Mouse (Mus musculus) spleen, postnatal 4 days (tissue): ENCODE data around the gene Tmem255b.

Source experiments
- DNase-seq, 2 experiments: peaks; one replicate each; pipeline ENCODE4 v3.0.0; 2022; ENCODE audit warnings: low spot score in 2 of 2

The Tmem255b gene

GRCm38 (mm10) chr8:13491491-13492010 lies 56.6 kb downstream of the Tmem255b start:
- DNase-seq, result no peak

GRCm38 (mm10) chr8:13492198-13492995 lies 57.4 kb downstream of the Tmem255b start:
- DNase-seq, result no peak

GRCm38 (mm10) chr8:13493011-13493410 lies 58.0 kb downstream of the Tmem255b start:
- DNase-seq, result no peak

- DNase-seq, result peak in 1 of 2 experiments; percentile 66
These were observed 59.1 kb downstream of the Tmem255b start, which contains the start of gene Gas6 for GRCm38 (mm10) chr8:13493858-13494631. TSS of gene Gas6 (minus strand) at chr8:13494490.

GRCm38 (mm10) chr8:13501221-13501620 lies 66.2 kb downstream of the Tmem255b start:
- no peak for DNase-seq

- DNase-seq, result no peak
These were observed 69.1 kb downstream of the Tmem255b start for GRCm38 (mm10) chr8:13503936-13504606.

GRCm38 (mm10) chr8:13504894-13505674 lies 70.1 kb downstream of the Tmem255b start:
- DNase-seq, result no peak

- peak in 1 of 2 experiments; percentile 38 for DNase-seq
These were observed 71.9 kb downstream of the Tmem255b start for GRCm38 (mm10) chr8:13506849-13507248.

GRCm38 (mm10) chr8:13507284-13507937 lies 72.4 kb downstream of the Tmem255b start:
- no peak for DNase-seq

- no peak for DNase-seq
These were observed 77.0 kb downstream of the Tmem255b start for GRCm38 (mm10) chr8:13512016-13512415.

GRCm38 (mm10) chr8:13512677-13513076 lies 77.7 kb downstream of the Tmem255b start:
- no peak for DNase-seq

GRCm38 (mm10) chr8:13513556-13514370 lies 78.8 kb downstream of the Tmem255b start:
- DNase-seq, result no peak

- DNase-seq, result no peak
These were observed 81.0 kb downstream of the Tmem255b start for GRCm38 (mm10) chr8:13516011-13516442.

GRCm38 (mm10) chr8:13516728-13517127 lies 81.7 kb downstream of the Tmem255b start:
- no peak for DNase-seq

GRCm38 (mm10) chr8:13517284-13517781 lies 82.3 kb downstream of the Tmem255b start:
- no peak for DNase-seq
